Mouse (Mus musculus): ENCODE results near the gene Dcdc2b. TPM values are rescaled to one million over a fixed set of nuclear protein-coding genes. Genes with fewer than 3 reads are reported as not detected.

The Dcdc2b gene
- polyA plus RNA-seq, 2 experiments from 2014 or later: 3.9 to 7.0 TPM

DNA sequence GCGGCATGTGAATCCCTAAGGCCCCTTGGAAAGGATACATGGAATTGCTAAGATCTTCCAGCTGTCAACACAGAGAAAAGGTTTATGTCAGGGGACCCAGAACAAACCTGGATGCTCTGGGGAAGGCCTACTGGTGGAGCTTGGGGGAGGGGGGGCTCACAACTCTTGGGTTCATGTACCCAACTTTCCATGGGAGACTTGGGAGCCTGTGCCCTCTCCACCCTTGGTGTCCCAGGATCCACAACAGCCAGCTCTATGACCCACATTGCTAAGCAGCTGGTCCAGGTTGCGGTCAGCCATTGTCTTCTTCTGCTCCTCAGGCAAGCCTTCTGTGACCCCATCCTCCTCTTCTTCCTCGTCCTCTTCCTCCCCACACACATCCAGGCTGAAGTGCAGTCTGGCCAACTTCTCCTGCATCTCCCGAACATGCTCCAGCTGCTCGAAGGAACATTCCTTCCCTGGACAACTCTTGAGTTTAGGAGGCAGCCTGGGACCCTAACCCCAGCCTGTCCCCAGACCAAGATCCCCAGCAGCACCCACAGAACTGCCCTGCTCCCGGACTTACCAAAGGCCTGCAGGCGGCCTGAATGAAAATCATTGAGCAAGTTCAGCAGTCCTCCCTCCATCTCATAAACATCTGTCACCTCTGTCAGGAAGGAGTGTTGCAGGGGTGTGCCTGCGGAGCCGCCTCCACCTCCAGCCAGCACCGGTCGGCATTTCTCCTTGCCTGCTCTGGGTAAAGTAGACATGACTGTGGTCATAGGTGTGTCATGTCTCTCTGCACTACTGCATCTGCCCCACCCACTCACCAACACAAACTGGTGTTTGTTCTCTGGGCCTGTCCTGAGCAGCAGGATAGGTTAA is 6.6 kb upstream of the Dcdc2b start:
- no peak for ATAC-seq

DNA sequence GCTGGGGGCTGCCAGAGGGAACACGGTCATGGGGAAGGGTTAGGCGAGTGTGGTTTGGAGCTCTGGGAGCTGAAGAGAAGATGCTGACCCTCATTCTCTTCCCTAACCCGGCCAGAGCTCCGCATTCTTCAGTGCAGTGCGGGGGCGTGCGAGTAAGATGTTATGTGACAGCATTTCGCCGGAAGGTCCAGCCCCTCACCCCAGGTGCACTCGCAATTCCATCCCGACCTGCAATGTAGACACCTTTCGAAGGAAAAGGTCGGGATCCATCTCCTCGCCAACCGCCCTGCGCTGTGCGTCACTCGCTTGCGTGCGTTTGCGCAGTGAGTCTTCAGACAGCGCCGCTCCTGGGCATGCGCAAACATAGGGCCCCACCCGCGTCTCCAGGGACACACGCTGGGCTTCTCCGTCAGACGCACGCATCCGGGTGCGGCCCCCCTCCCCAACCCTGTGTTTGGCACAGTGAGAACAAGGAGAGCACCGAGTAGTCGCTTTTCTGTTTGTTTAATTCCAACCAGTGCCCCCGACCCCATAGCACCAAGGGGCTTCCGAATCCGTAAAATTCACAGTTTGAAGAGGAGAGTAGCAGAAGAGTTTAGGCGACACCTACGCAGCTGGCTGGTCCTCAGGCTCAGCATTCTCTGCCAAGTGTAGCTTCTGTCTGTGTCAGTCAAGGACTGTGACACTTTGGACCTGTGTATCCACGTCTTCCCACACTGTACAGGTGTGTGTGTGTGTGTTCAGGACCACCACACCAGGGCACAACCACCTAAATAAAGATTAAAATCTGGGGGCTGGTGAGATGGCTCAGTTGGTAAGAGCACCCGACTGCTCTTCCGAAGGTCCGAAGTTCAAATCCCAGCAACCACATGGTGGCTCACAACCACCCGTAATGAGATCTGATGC is 5.0 kb upstream of the Dcdc2b start, which contains the start of gene Iqcc:
TSS of gene Iqcc (minus strand) at position 314 of the 906 bp plus-strand sequence.
- ATAC-seq: peak; percentile 89

- no peak for ATAC-seq
Observed at GRCm38 (mm10) chr4:129618031-129618430, 4.0 kb upstream of the Dcdc2b start.

DNA sequence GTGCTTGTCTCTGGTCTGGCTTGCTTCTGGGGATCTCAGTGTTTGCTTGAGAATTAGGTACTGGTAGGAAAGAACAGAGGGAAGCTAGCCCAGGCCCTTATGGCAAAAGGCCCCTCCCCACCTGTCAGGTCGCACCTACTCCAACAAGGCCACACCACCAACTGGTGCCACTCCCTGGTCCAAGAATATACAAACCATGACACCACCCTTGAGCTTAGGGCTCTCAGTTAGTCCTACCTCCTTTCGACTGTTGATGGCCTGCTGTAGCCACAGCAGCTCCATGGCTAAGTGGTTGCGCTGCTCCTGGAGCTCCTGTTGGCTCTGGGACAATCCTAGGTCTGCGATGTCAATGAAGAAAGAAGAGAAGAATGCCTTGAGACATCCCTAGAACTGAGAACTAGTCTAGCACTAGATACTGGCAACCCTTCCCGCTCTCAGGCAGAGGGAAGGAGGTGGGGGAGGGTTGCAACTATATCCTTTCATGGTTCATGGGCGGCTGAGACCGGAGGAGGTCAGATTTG is 3.1 kb upstream of the Dcdc2b start:
- ATAC-seq: no peak

- no peak for ATAC-seq
Observed at GRCm38 (mm10) chr4:129616631-129617030, 2.6 kb upstream of the Dcdc2b start.

- no peak for ATAC-seq
Observed at GRCm38 (mm10) chr4:129615801-129616290, 1.8 kb upstream of the Dcdc2b start.

GRCm38 (mm10) chr4:129610472-129610871 is 3.6 kb downstream of the Dcdc2b start:
- no peak for ATAC-seq

DNA sequence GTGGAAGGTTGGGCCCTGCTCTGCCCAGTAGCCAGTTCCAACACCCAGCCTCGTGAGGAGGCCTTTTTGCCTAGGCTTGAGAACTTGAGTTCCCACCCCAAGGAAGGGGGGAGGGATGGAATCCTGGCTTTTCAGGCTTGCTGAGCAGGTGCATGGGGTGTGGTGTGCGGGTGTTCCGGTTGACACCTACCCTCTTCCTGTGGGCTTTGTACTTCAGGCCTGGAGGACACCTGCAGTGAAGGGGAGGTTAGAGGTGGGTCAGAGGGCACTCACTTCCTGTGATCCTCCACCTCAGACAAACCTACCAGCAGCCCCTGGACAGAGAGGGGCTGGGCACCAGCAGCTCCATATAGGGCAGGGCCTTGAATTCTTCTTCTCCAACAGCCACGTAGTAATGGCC is 4.0 kb downstream of the Dcdc2b start:
- ATAC-seq: peak; percentile 48

DNA sequence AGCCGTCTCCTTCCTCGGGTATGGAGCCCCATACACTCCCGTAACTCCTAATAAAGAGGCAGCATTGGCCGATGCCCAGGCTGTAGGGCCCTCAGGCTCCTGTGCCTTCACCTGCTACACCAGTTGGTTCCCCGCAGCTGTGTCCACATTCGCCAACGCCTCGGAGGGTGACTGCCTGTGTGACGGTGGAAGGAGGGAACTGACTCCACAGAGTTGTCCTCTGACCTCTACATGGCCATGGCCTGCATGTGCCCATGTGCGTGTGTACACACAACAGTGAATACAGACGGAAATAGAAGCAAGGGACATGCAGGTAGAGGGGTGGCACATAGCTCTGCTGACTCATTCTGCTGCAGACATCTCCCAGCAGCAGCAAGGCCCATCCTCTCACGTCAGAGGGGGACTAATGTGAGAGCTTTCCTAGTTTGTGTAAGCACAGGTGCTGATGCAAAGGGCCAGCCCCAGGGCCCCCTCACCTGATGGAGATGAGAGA is 4.9 kb downstream of the Dcdc2b start:
- ATAC-seq: no peak

- ATAC-seq: peak; percentile 93
Observed at GRCm38 (mm10) chr4:129608426-129609025, 5.5 kb downstream of the Dcdc2b start.

DNA sequence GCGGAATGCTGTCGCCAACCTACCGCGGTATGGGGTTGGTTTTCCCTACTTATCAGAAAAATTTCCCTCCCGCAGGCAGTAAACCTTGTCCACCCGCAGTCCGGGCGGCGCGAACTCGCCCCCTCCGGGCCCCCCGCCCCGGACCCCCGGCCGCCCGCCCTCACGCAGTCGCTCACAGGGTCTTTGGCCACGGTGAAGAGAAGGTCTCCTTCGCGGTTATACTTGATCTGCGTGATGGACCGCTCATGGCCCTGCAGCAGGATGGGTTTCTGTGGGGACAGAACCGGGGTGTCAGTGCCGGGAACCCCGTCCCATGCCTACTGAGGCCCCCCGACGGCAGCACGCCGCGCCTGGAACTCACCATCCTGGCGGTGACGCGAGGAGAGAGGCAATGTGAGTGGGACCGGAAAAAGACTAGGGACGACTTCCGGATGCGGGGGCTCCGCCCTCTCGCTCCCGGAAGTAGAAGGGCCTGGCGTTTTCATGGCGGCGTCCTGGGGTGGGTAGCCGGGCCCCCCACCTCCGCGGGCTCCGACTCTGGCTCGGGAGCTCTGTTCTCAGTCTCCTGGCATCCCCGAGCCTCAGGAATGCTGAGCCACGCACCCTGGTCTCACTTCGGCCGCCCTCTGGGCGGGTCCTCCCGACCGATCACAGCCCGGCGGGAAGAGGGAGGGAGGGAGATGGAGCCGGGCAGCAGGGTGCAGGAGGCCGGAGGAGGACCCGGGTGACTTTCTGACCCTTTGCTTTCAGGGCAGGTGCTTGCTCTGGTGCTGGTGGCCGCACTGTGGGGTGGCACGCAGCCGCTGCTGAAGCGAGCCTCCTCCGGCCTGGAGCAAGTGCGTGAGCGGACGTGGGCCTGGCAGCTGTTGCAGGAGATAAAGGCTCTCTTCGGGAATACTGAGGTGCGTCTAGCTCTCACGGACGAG is 13.6 kb downstream of the Dcdc2b start, which contains the start of the genes Eif3i and Tmem234:
TSS of gene Eif3i (minus strand) at position 416 of the 926 bp plus-strand sequence.
TSS of gene Tmem234 (plus strand) at position 436 of the 926 bp plus-strand sequence.
- ATAC-seq: peak; percentile 100

- ATAC-seq: no peak
Observed at GRCm38 (mm10) chr4:129588865-129589264, 25.2 kb downstream of the Dcdc2b start.

DNA sequence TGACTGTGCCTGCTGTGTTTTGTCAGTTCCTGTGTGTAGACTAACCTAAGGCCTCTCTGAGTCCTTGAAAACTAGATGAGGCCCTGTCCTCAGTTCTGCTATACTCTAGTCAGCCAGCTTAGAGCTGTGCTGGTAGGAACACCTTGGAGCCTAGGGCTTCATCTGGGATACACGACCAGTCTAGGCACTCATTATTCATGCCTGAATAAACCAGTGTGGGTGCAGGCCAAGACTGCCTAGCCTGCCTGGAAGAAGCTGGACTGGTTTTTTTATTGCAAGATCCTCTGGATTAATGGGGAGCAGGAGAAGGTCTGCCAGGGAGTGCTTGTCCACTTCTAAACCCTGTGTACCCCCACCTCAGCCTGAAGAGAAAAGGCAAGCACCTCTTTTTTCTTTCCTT is 27.1 kb downstream of the Dcdc2b start:
- no peak for ATAC-seq

GRCm38 (mm10) chr4:129585773-129586172 is 28.3 kb downstream of the Dcdc2b start:
- no peak for ATAC-seq

DNA sequence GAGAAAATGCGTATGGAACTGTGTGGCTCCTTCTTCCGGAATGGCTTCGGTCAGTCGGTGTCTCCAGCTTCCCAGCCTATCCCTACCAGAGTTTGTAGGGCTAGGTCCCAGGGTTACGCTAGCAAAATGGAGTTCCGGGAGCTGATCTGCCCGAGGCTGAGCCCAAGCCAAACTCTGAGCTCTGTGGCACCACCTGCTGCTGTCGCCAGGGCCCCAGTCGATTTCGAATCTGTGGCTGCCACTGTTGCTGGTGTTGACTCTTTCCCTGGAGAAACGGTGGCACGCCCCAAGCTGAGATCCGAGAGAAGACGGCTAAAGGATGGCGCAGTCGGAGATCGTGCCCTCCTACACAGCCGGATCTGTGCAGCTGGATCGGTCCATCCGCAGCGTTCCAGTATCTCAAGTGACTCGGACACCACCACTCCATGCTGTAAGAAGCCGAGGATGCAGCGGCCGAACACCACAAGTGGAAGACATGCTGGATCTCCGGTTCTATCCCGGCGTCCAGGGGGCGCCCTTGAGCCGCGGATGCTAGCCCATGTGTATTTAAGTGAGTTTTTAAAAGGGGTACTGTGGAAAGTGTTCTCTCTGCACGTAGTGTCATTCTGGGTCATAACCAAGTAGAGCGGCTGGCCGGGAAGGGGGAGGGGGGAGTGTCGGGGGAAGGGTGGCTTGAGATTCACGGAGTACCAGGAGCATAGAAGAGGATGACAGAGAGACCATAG is 29.0 kb downstream of the Dcdc2b start:
- peak; percentile 70 for ATAC-seq

DNA sequence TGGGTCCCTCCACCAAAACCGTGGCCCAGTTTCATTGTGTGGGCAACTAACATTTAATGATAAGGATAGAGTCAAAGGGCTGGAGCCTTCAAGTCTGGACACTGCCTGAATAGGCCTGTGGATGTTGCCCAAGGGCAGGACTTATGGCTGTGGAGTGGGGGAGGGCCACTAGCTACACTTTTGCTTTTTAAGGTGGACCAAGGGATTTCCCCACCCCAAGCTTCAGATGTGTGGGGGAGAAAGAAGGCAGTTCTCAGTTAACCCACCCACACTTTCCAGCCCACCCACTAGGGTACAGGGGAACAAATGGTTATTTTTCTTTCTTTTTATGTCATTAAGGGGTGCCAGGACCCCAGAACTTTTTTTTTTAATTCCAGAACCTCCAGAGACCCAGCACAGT is 29.7 kb downstream of the Dcdc2b start:
- peak; percentile 28 for ATAC-seq

GRCm38 (mm10) chr4:129582251-129582650 is 31.8 kb downstream of the Dcdc2b start:
- ATAC-seq: no peak

DNA sequence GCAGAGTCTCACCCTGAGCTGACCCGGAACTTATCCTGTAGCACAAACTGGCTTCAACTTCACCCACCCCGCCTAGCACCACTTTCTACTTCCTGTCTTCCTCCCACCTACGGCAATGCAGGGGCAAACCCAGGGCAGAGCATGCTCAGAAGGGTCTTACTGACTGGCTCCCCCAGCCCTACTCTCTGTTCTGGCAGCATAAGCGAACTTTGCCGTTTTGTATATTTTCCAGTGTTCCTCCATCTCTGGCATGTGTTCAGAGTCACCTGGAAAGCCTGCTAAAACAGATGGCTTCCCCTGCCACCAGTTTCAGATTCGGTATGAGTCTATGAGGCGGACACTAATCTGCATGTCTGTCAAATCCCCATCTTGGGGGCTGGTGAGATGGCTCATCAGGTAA is 33.7 kb downstream of the Dcdc2b start:
- ATAC-seq: peak; percentile 73

- ATAC-seq: no peak
Observed at GRCm38 (mm10) chr4:129578466-129578865, 35.6 kb downstream of the Dcdc2b start, which contains the start of gene Fam167b. Gene Fam167b, minus strand, starts transcription at chr4:129578549.

GRCm38 (mm10) chr4:129577688-129578087 is 36.4 kb downstream of the Dcdc2b start:
- ATAC-seq: no peak

Measured in CD4-positive, CD25-positive, alpha-beta regulatory T cell, adult 4 months (primary cell).